Mouse (Mus musculus) neural tube, embryonic 12.5 days (tissue): ENCODE measurements around the gene Tnc. TPM values are rescaled to one million over a fixed set of nuclear protein-coding genes. Genes with fewer than 3 reads are reported as not detected.
"Not testable (repeated sequence)": the region's sequence is repeated elsewhere in the genome, so short reads cannot be mapped to it uniquely, and the experiment has no call there.

Experiments
- ATAC-seq: fragments of 200-750 bp; cut with Nextera tagmentation; 2 replicates; pipeline ENCODE4 v1.8.0; 2017; ENCODE audit warnings: low read depth, mild to moderate bottlenecking, moderate TSS enrichment, moderate library complexity; ENCODE audit not compliant: low FRiP score
- H3K27ac ChIP-seq: fragments of 300-500 bp; sonication (generic); 2 replicates; pipeline ENCODE4 v1.5.1; 2016
- H3K27me3 ChIP-seq: fragments of 300-500 bp; sonication (generic); replicated peaks from 2 replicates; pipeline ENCODE4 v1.6.1; 2016; ENCODE audit warnings: mild to moderate bottlenecking
- H3K36me3 ChIP-seq: fragments of 300-500 bp; sonication (generic); 2 replicates; pipeline ENCODE4 v1.6.1; 2016; ENCODE audit warnings: mild to moderate bottlenecking
- H3K4me1 ChIP-seq: fragments of 300-500 bp; sonication (generic); 2 replicates; pipeline ENCODE4 v1.6.1; 2016
- H3K4me2 ChIP-seq: fragments of 300-500 bp; sonication (generic); replicated peaks from 2 replicates; pipeline ENCODE4 v1.6.1; 2016; ENCODE audit warnings: mild to moderate bottlenecking
- H3K4me3 ChIP-seq: fragments of 300-500 bp; sonication (generic); 2 replicates; pipeline ENCODE4 v1.5.1; 2016
- H3K9ac ChIP-seq: fragments of 300-500 bp; sonication (generic); 2 replicates; pipeline ENCODE4 v1.6.1; 2016; ENCODE audit warnings: mild to moderate bottlenecking
- H3K9me3 ChIP-seq: fragments of 300-500 bp; sonication (generic); 2 replicates; pipeline ENCODE4 v1.6.1; 2016; ENCODE audit warnings: mild to moderate bottlenecking
- WGBS: fragments of 180-500 bp; shearing (Covaris S2); methylation state at CpG from one replicate; pipeline ENCODE4 v1.1.7; 2016; 5-methylcytosine and 5-hydroxymethylcytosine counted together
- polyA plus RNA-seq: library from polyadenylated mRNA; unstranded; fragments of >200 nt; fragmentation: Nextera tagmentation; extraction: Ambion mirVana; gene quantifications from 2 replicates; pipeline ENCODE4 v1.2.1, GENCODE M21; 2016

Tnc gene
- polyA plus RNA-seq, 1 experiment from 2014 or later: 7.7 TPM

- ATAC-seq: no peak
- Histone ChIP-seq H3K4me1 (no peaks in the 10 kb centered on the region), H3K27me3 (no peaks in the 10 kb centered on the region), H3K36me3 (no peaks in the 10 kb centered on the region), H3K27ac (no peak overlapping the region), H3K4me3 (no peak overlapping the region), H3K9me3 (no peaks in the 10 kb centered on the region), H3K4me2 (no peak overlapping the region), H3K9ac (no peak overlapping the region)
- WGBS: 59% methylated on average over 8 of the region's 8 CpGs
These were observed 63.7 kb downstream of the Tnc start for GRCm38 (mm10) chr4:63983098-63983445.

DNA sequence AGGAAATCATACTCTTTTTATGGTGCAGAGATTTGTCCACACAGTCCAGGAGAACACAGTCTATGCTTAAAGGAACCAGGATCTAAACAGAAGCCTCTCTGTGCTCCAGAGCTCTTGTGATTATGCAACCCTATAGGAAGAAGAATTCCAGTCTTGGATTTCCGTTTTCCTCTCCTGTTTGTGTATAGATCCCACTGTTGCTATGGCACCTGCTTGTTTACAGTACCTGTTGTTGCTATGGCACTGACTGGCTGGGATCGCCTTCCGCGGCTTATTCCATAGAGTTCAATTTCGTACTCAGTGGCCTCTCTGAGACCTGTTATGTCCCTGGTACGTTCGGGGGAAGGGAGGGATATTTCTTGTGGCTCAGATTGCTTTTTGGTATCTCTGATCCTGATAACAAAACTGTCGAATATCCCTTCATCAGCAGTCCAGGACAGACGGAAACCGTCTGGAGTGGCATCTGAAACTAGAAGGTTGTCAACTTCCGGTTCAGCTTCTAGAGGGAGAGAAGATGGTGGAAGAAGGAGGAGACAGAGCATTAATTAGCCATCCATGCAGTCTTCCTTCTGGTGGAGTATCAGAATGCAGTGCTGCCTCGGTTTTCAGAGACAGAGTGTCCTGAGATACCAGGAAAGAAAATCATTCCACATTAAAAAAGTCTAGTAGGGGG lies 64.3 kb downstream of the Tnc start:
- Histone ChIP-seq H3K36me3 (no peaks in the 10 kb centered on the region), H3K9me3 (no peaks in the 10 kb centered on the region), H3K27ac (no peak overlapping the region), H3K4me1 (no peaks in the 10 kb centered on the region), H3K4me2 (no peak overlapping the region), H3K4me3 (no peak overlapping the region), H3K27me3 (no peaks in the 10 kb centered on the region), H3K9ac (no peak overlapping the region)
- WGBS: 81% methylated on average over 12 of the region's 12 CpGs
- no peak for ATAC-seq

GRCm38 (mm10) chr4:63980211-63980794 lies 66.5 kb downstream of the Tnc start:
- no peaks in the 10 kb centered on the region for H3K4me1 ChIP-seq
- H3K9me3 ChIP-seq: no peaks in the 10 kb centered on the region
- H3K27me3 ChIP-seq: no peaks in the 10 kb centered on the region
- no peak for ATAC-seq
- H3K27ac ChIP-seq: no peak overlapping the region
- H3K4me3 ChIP-seq: no peak overlapping the region
- no peak overlapping the region for H3K9ac ChIP-seq
- WGBS: 77% methylated on average over 1 of the region's 1 CpGs
- H3K36me3 ChIP-seq: no peaks in the 10 kb centered on the region
- H3K4me2 ChIP-seq: no peak overlapping the region

DNA sequence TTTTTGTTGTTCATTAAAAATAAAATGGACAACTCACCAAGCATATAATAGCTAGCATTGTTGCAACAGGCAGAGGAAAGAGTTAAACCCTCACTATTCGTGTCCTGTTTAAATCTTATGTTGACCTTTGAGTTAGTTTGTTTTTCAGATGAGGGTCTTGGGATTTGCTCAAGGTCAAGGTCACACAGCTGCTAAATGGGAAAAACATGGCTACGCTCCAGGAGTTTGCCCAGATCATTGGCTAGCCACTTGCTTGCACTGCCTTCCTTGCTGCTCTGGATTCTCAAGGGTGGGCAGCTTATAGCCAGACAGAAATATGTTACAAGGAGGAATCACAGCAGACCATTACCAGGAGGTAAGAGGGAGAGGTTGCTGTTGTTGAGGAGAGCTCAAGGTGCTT lies 67.2 kb downstream of the Tnc start:
- H3K9me3 ChIP-seq: no peaks in the 10 kb centered on the region
- WGBS: 44% methylated on average over 2 of the region's 2 CpGs
- no peak overlapping the region for H3K4me3 ChIP-seq
- ATAC-seq: no peak
- H3K4me1 ChIP-seq: no peaks in the 10 kb centered on the region
- H3K4me2 ChIP-seq: no peak overlapping the region
- H3K27me3 ChIP-seq: no peaks in the 10 kb centered on the region
- no peak overlapping the region for H3K9ac ChIP-seq
- H3K27ac ChIP-seq: no peak overlapping the region
- H3K36me3 ChIP-seq: no peaks in the 10 kb centered on the region

DNA sequence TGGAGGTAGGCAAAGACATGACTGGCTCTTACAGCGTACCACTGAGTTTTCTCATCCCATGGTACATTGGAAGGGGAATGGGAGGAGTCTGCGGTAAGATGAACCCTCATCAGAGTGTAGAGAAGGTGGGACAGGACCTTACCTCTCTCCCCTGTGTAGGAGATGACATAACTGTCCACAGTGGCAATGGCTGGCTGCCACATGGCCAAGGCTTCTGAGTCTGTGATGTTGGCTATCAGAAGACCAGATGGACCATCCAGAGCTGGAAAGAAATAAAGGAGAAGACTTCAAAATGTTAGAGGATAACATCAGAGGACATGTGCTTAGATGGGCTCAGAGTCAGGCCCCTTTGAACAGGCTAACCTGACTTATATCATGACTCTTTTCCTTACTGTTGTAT lies 74.3 kb downstream of the Tnc start:
- Histone ChIP-seq H3K27me3 (no peaks in the 10 kb centered on the region), H3K36me3 (no peaks in the 10 kb centered on the region), H3K4me1 (no peaks in the 10 kb centered on the region), H3K9ac (no peak overlapping the region), H3K9me3 (no peaks in the 10 kb centered on the region), H3K4me2 (no peak overlapping the region), H3K4me3 (no peak overlapping the region), H3K27ac (no peak overlapping the region)
- no peak for ATAC-seq
- 86% methylated on average over 2 of the region's 2 CpGs for WGBS

DNA sequence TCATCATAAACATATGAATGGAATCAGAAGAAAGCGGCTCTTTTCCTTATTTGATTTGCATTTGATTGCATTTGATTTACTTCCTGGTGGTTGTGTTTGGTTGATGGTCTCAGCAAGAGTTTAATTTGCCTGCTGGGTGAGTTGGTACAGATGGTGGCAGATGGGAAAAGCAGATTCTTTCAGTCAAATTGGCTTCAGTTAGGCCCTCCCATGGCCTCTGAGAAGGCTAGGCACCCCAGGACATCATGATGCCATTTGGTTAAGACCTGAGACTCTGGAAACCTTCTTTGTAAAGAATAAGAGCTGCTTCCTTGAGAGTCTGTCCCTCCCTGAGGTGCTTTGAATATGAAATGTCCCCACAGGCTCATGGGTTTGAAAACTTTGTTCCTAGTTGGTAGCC lies 75.1 kb downstream of the Tnc start:
- 57% methylated on average over 1 of the region's 1 CpGs for WGBS
- no peak overlapping the region for H3K4me3 ChIP-seq
- no peak overlapping the region for H3K27ac ChIP-seq
- no peak overlapping the region for H3K9ac ChIP-seq
- no peaks in the 10 kb centered on the region for H3K9me3 ChIP-seq
- H3K4me2 ChIP-seq: no peak overlapping the region
- H3K27me3 ChIP-seq: no peaks in the 10 kb centered on the region
- H3K36me3 ChIP-seq: no peaks in the 10 kb centered on the region
- no peak for ATAC-seq
- H3K4me1 ChIP-seq: no peaks in the 10 kb centered on the region

DNA sequence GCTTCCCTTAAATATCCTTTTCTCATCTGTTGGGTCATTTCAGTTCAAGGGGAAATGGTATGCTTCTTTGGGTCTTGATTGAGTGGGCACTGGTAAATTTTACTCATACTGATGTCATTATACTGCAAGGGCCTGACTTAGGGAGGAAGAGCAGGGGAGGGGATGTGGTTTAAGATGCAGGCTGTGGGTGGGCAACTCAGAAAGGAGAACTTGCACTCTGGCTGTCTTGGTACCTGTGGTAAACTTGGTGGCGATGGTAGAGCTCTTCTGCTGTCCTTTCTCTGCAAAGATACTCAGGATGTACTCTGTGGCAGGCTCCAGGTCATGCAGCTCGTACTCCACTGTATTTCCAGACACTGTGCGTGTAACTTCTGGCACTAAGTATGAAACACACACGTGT lies 75.9 kb downstream of the Tnc start:
- H3K4me3 ChIP-seq: no peak overlapping the region
- H3K27ac ChIP-seq: no peak overlapping the region
- WGBS: 85% methylated on average over 4 of the region's 4 CpGs
- ATAC-seq: no peak
- H3K9ac ChIP-seq: no peak overlapping the region
- H3K27me3 ChIP-seq: no peaks in the 10 kb centered on the region
- no peaks in the 10 kb centered on the region for H3K4me1 ChIP-seq
- H3K9me3 ChIP-seq: no peaks in the 10 kb centered on the region
- H3K36me3 ChIP-seq: no peaks in the 10 kb centered on the region
- H3K4me2 ChIP-seq: no peak overlapping the region

DNA sequence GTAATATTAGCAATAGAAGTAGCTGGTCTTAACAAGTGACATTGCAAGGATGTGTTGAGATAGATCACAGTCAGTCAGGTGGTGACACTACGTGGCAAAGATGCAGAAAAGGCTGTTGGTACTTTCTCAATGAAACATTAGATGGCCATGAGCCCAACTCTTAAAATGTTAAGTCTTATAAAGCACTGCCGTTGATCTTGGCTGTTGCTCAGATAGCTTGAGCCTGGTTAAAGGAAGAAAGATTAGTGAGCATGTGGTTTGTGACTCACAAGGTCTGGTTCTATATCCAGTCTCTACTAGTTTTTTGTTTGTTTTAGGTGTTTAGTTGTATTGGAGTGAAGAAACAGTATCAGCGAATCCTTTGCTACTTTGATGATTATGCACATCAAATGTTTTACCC lies 76.9 kb downstream of the Tnc start:
- Histone ChIP-seq H3K27me3 (no peaks in the 10 kb centered on the region), H3K4me1 (no peaks in the 10 kb centered on the region), H3K9me3 (no peaks in the 10 kb centered on the region), H3K4me3 (no peak overlapping the region), H3K4me2 (no peak overlapping the region), H3K9ac (no peak overlapping the region), H3K36me3 (no peaks in the 10 kb centered on the region), H3K27ac (no peak overlapping the region)
- WGBS: 89% methylated on average over 3 of the region's 3 CpGs
- no peak for ATAC-seq

- Histone ChIP-seq H3K9ac (no peak overlapping the region), H3K4me1 (no peaks in the 10 kb centered on the region), H3K4me3 (no peak overlapping the region), H3K36me3 (no peaks in the 10 kb centered on the region), H3K9me3 (no peaks in the 10 kb centered on the region), H3K4me2 (no peak overlapping the region), H3K27ac (no peak overlapping the region), H3K27me3 (no peaks in the 10 kb centered on the region)
- ATAC-seq: no peak
- WGBS: 67% methylated on average over 1 of the region's 1 CpGs
These were observed 83.4 kb downstream of the Tnc start for GRCm38 (mm10) chr4:63963410-63963809.

DNA sequence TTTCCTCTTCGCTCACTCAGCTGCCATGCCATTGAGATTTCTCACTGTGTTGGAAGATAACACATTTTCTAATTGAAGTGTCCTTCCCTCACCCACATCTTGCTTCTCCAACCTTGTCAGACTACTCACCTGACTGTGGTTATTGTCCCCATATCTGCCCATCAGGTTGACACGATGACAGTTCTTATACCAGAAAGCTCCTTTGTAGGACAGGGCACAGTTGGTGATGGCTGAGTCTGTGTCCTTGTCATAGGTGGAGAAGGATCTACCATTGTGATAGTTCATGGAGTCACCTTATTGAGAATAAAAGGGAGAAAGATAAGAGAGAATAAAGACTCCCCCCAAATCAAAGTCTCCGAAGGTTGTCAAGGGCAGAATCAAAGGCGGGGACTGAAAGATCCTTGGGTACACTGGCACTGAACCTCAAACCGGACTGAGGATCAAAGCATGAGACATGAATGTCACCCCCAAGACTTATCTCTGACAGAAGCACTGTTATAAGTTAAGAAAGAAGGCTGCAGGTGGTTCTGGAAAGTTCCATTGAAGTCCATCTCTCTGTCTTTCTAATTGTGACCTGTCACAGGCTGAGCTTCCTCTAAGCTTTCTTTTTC lies 84.9 kb downstream of the Tnc start:
- no peaks in the 10 kb centered on the region for H3K4me1 ChIP-seq
- WGBS: 94% methylated on average over 5 of the region's 5 CpGs
- no peaks in the 10 kb centered on the region for H3K36me3 ChIP-seq
- H3K9ac ChIP-seq: no peak overlapping the region
- no peak overlapping the region for H3K4me2 ChIP-seq
- no peaks in the 10 kb centered on the region for H3K9me3 ChIP-seq
- no peaks in the 10 kb centered on the region for H3K27me3 ChIP-seq
- no peak overlapping the region for H3K4me3 ChIP-seq
- H3K27ac ChIP-seq: no peak overlapping the region
- no peak for ATAC-seq

DNA sequence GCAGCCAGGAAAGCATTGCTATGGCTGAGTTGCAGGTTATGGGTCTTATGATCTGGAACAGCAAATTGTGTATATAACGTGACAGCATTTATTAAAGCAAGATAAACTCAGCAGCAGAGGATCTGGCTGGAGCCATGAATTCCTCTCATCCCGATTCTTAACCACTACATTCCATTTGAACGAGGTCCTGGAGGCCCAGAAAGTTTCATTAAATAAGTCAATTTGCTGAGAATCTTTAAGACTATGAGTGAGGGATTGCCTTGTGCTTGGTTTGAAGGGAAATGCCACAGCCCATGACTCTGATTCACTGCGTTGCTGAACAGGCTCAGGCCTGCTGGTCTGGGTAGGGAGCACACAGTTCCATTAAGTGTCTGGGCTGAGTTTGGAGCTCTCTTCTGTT lies 88.2 kb downstream of the Tnc start:
- no peaks in the 10 kb centered on the region for H3K4me1 ChIP-seq
- no peak overlapping the region for H3K27ac ChIP-seq
- no peaks in the 10 kb centered on the region for H3K9me3 ChIP-seq
- 87% methylated on average over 4 of the region's 4 CpGs for WGBS
- no peak overlapping the region for H3K4me3 ChIP-seq
- no peak overlapping the region for H3K9ac ChIP-seq
- no peaks in the 10 kb centered on the region for H3K27me3 ChIP-seq
- no peak overlapping the region for H3K4me2 ChIP-seq
- no peaks in the 10 kb centered on the region for H3K36me3 ChIP-seq
- no peak for ATAC-seq

- Histone ChIP-seq H3K27me3 (no peaks in the 10 kb centered on the region), H3K4me1 (no peaks in the 10 kb centered on the region), H3K9ac (no peak overlapping the region), H3K36me3 (no peaks in the 10 kb centered on the region), H3K27ac (no peak overlapping the region), H3K4me2 (no peak overlapping the region), H3K4me3 (no peak overlapping the region), H3K9me3 (no peaks in the 10 kb centered on the region)
- no peak for ATAC-seq
- WGBS: 80% methylated on average over 9 of the region's 9 CpGs
These were observed 96.8 kb downstream of the Tnc start for GRCm38 (mm10) chr4:63950054-63950453.

DNA sequence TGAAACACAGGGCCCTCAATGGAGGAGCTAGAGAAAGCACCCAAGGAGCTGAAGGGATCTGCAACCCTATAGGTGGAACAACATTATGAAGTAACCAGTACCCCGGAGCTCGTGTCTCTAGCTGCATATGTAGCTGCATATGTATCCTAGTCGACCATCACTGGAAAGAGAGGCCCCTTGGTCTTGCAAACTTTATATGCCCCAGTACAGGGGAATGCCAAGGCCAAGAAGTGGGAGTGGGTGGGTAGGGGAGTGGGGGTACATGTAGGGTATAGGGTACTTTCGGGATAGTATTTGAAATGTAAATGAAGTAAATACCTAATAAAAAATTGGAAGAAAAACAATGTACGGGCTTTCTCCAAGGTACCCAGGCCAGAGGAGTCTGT lies 98.1 kb downstream of the Tnc start:
- not testable (repeated sequence) for H3K9me3 ChIP-seq, H3K4me1 ChIP-seq, H3K4me2 ChIP-seq, H3K36me3 ChIP-seq, H3K27ac ChIP-seq, H3K27me3 ChIP-seq, H3K4me3 ChIP-seq, H3K9ac ChIP-seq
- 89% methylated on average over 5 of the region's 5 CpGs for WGBS
- 0 out of 2 replicates have a peak, but pooled peaks have one; percentile 28 for ATAC-seq
